Mouse (Mus musculus) G1E-ER4 (cell line): Measurements from ENCODE around the gene Plcb1. TPM values are rescaled to one million over a fixed set of nuclear protein-coding genes. Genes with fewer than 3 reads are reported as not detected.

Experiments
- GATA1 ChIP-seq: IDR thresholded peaks from one replicate; pipeline ENCODE4 v1.8.0; 2012; ENCODE audit warnings: low read length, inconsistent platforms
- polyA plus RNA-seq: library from polyadenylated mRNA; stranded (reverse); fragments of >175 nt; gene quantifications from 2 replicates; pipeline ENCODE4 v1.2.3, GENCODE M21; 2012

The Plcb1 gene
- polyA plus RNA-seq, 1 experiment = not detected

GRCm38 (mm10) chr2:135394698-135395097 lies 608.8 kb downstream of the Plcb1 start:
- TF ChIP-seq GATA1 = no peak

GRCm38 (mm10) chr2:135396375-135396774 lies 610.5 kb downstream of the Plcb1 start:
- TF ChIP-seq GATA1 = no peak

GRCm38 (mm10) chr2:135397970-135398369 lies 612.1 kb downstream of the Plcb1 start:
- no peak for TF ChIP-seq GATA1

GRCm38 (mm10) chr2:135399760-135400159 lies 613.9 kb downstream of the Plcb1 start:
- TF ChIP-seq GATA1 = no peak

GRCm38 (mm10) chr2:135402916-135403315 lies 617.0 kb downstream of the Plcb1 start:
- no peak for TF ChIP-seq GATA1

GRCm38 (mm10) chr2:135403344-135403743 lies 617.5 kb downstream of the Plcb1 start:
- no peak for TF ChIP-seq GATA1

- no peak for TF ChIP-seq GATA1
These were observed 618.2 kb downstream of the Plcb1 start for GRCm38 (mm10) chr2:135404095-135404494.

GRCm38 (mm10) chr2:135409418-135410097 lies 623.7 kb downstream of the Plcb1 start:
- TF ChIP-seq GATA1 = no peak

GRCm38 (mm10) chr2:135411675-135412074 lies 625.8 kb downstream of the Plcb1 start:
- TF ChIP-seq GATA1 = no peak

- TF ChIP-seq GATA1 = no peak
These were observed 629.3 kb downstream of the Plcb1 start for GRCm38 (mm10) chr2:135415137-135415536.

GRCm38 (mm10) chr2:135419301-135419700 lies 633.4 kb downstream of the Plcb1 start:
- no peak for TF ChIP-seq GATA1

- TF ChIP-seq GATA1 = no peak
These were observed 649.2 kb downstream of the Plcb1 start for GRCm38 (mm10) chr2:135434947-135435515.

- no peak for TF ChIP-seq GATA1
These were observed 653.2 kb downstream of the Plcb1 start for GRCm38 (mm10) chr2:135439034-135439433.

GRCm38 (mm10) chr2:135439546-135440517 lies 654.0 kb downstream of the Plcb1 start:
- no peak for TF ChIP-seq GATA1

GRCm38 (mm10) chr2:135453581-135453980 lies 667.7 kb downstream of the Plcb1 start:
- TF ChIP-seq GATA1 = no peak

GRCm38 (mm10) chr2:135454015-135454414 lies 668.1 kb downstream of the Plcb1 start:
- TF ChIP-seq GATA1 = no peak

GRCm38 (mm10) chr2:135454455-135454854 lies 668.6 kb downstream of the Plcb1 start:
- no peak for TF ChIP-seq GATA1
